Mouse (Mus musculus) spleen, adult 10 weeks (tissue): ENCODE results near the gene Gata5. TPM values are rescaled to one million over a fixed set of nuclear protein-coding genes. Genes with fewer than 3 reads are reported as not detected.

Experiments used
- polyA plus RNA-seq: library from polyadenylated mRNA; stranded (reverse); fragments of 350-450 nt; fragmentation: Illumina TruSeq; extraction: RNeasy Lipid Tissue Mini Kit (QIAGEN cat#74804); gene quantifications from one replicate; pipeline ENCODE4 v1.2.3, GENCODE M21; 2015; ENCODE audit warnings: low replicate concordance; ENCODE audit not compliant: insufficient read depth

Gata5 gene
- not detected for polyA plus RNA-seq

DNA sequence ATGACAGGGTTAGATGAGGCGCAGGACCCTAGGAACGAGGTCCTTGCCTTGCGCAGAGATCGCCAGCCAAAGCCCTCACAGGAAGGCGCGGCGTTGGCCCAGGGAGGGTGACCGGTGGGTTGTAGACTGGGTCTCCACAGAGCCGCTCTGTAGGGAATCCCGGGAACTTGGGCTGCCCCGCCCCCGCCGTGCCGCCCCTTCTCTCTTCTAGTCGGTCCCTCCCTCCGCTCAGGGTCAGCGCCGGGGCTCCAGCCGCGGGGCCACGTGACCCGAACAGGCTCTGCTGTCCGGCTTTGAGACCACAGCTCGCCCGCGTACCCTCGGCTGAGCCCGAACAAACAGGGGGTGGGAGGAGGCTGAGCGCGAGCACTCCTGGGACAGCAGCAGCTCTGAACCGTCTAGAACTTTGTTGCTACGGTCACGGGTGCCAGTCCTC lies at the start of gene Gata5:
TSS of gene Gata5 (minus strand) at position 149 of the 436 bp plus-strand sequence.

DNA sequence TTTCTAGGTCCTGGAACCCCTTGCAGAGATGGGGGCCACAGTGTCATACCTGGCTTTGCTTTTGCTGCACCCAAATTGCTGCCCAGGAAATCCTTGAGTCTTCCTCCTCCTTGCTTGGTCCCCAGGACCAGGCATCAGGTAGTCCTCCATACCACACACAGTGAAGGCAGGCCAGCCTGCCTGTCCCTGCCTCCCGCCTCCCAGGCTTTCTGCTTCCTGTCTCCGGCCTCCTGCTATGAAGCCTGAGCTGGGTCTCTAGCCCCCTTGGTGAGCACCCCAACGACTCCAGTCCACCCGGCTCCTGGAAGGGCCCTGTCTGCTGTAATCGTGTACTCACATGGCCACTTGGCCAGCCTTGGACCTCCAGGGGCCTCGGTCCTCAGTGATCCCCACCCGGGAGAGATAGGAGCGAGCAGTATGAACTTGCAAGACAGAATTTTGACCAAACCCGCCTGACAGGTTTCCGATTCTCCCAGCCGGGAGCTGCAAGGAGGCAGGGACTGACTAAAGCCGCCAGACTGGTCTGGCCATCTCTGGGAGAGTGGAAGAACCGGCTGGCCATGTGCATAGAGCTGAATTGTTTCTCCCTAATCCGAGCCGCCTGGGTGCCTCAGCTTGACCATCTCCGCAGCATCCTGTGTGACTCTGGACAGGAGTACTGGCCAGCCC lies 44.9 kb downstream of the Gata5 start, which contains the start of gene Rbbp8nl:
TSS of gene Rbbp8nl (minus strand) at position 440 of the 669 bp plus-strand sequence.

Other genes starting within 250 kb of the Gata5 start
- not detected for gene Hrh3, start 230.2 kb downstream of the Gata5 start, polyA plus RNA-seq
- gene Osbpl2, start 215.4 kb downstream of the Gata5 start, polyA plus RNA-seq, result 30.4 TPM
- gene Adrm1, start 163.2 kb downstream of the Gata5 start, polyA plus RNA-seq, result 43.0 TPM
- 2.7 TPM for gene Lama5, start 108.8 kb downstream of the Gata5 start, polyA plus RNA-seq
- 1,124 TPM for gene Rps21, start 77.3 kb downstream of the Gata5 start, polyA plus RNA-seq
- 47.4 TPM for gene Cables2, start 61.2 kb downstream of the Gata5 start, polyA plus RNA-seq
- not detected for gene Rbbp8nl, start 44.8 kb downstream of the Gata5 start, polyA plus RNA-seq
- gene Slco4a1, start 121.5 kb upstream of the Gata5 start, polyA plus RNA-seq, result 2.9 TPM
- not detected for gene Ntsr1, start 165.3 kb upstream of the Gata5 start, polyA plus RNA-seq
- 40.6 TPM for gene Mrgbp, start 246.6 kb upstream of the Gata5 start, polyA plus RNA-seq